ENCODE assay signal across 9 mouse cellular contexts in the genomic region with DNA sequence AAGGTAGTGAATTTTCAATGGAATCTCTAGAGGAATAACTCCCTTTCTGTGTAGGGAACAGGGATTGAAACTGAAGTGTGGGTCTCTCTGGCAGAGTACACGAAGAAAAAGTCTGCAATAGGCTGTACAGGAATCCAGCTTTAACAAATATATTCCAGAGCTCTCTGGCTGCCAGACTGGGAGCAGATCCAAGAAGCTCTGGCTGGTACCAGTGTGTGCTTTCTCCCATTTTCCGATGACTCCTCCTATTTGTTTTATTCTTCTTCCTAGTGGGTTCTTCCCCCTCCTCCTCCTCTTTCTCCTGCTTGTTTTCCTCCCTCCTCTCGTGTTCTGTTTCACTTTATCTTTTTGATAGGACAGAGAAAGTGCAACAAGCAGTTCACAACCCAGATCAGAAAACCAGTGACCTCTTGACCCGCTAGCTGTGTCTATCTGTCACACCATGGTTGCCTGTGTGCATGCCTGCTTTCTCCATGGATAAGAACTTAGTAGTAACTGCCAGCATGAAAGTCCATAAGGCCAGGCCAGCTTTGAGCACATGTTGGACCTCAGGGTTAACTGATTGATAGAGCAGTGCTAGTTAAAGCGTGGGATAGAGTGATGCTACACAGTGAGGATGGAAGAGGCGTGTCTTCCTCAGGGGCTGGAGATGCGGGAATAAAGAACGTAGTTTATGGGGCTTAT. TPM values are rescaled to one million over a fixed set of nuclear protein-coding genes. Genes with fewer than 3 reads are reported as not detected.
DNase-seq lines count a peak whose midpoint lies in the region; TF ChIP-seq lines count a peak whose summit lies in the region.
"Had no signal": no experiment of that assay in that cellular context is flagged by ENCODE, and none has a peak within 500 bp of the region (broad histone marks: within the 10 kb centered on the region; RNA-seq: fewer than 3 reads in every experiment).

No protein-coding gene starts in this region.

- no peak overlapping the region for H3K4me3 ChIP-seq in cortical plate, adult 2 months (ENCODE audit: insufficient read depth, low read length)
- H3K4me3 ChIP-seq in heart, embryonic 10.5 days, result no peak overlapping the region

- H3K27ac ChIP-seq in cortical plate, adult 2 months (ENCODE audit: insufficient read depth, low read length), result peak overlapping the region; percentile 90
- peak overlapping the region; percentile 12; the same call in 1 of the 2 replicates for H3K27ac ChIP-seq in heart, embryonic 10.5 days
- H3K27ac ChIP-seq: liver, embryonic 14.5 days had no signal

- no peak for TF ChIP-seq POLR2A in cortical plate, adult 2 months (IDR thresholded peaks at IDR 0.05; ENCODE audit: extremely low read depth, insufficient read depth, low read length)

- H3K9me3 ChIP-seq in heart, embryonic 10.5 days, result no peaks in the 10 kb centered on the region

- H3K4me1 ChIP-seq in cortical plate, adult 2 months (ENCODE audit: control insufficient read depth, insufficient read depth, low read length), result peaks cover 8% of the 10 kb centered on the region
- H3K4me1 ChIP-seq in heart, embryonic 10.5 days, result peaks cover 13% of the 10 kb centered on the region

- H3K36me3 ChIP-seq in heart, embryonic 10.5 days, result peaks cover 32% of the 10 kb centered on the region

- TF ChIP-seq CTCF in cortical plate, adult 2 months (IDR thresholded peaks at IDR 0.05; ENCODE audit: extremely low read depth, insufficient read depth, low read length), result no peak

- H3K27me3 ChIP-seq in heart, embryonic 10.5 days (ENCODE audit: insufficient read depth, poor library complexity, severe bottlenecking), result no peaks in the 10 kb centered on the region

- DNase-seq in heart, adult 11 months, result peak; percentile 91
- no peak for DNase-seq in heart, adult 8-10 months (ENCODE audit: low spot score)
- DNase-seq in heart, embryonic 10.5 days (ENCODE audit: low spot score), result no peak
- peak; percentile 62 to 71 for DNase-seq in left cerebral cortex, adult 18-20 months (ENCODE audit: low spot score in 2 of 2)
- peak; percentile 57 for DNase-seq in right cerebral cortex, postnatal 25 days
- DNase-seq in spleen, postnatal 4 days (ENCODE audit: low spot score in 2 of 2), result no peak
- no peak for DNase-seq in cerebellum, postnatal 14 days

- 63% methylated on average over 8 of the region's 8 CpGs for WGBS in heart, embryonic 10.5 days

RNA-seq across cellular contexts. Expression of a gene that starts 55.3 kb away (rescaled TPM):
- total RNA-seq in heart, adult 8-10 months (2022), result 10 to 100 TPM; 12.8 to 20.7 (median 14.9) TPM
- 30.6 and 31.2 TPM in 2 replicates for polyA plus RNA-seq in cortical plate, adult 2 months (2012; rRNA removed)
- polyA plus RNA-seq in heart, embryonic 10.5 days (2016; fragmentation: Nextera tagmentation; extraction: Ambion mirVana), result 14.9 and 18.1 TPM in 2 replicates
- total RNA-seq in left cerebral cortex, adult 18-20 months (2021), result 10 to 100 TPM; 45.0 to 45.2 TPM

RNA-seq across cellular contexts. Expression of a gene that starts 55.4 kb away (rescaled TPM):
- total RNA-seq in heart, adult 8-10 months (2022), result 1 to 10 TPM; 5.7 to 7.7 (median 7.1) TPM
- polyA plus RNA-seq in cortical plate, adult 2 months (2012; rRNA removed), result 54.5 and 59.0 TPM in 2 replicates
- 109 and 114 TPM in 2 replicates for polyA plus RNA-seq in heart, embryonic 10.5 days (2016; fragmentation: Nextera tagmentation; extraction: Ambion mirVana)
- 10 to 100 TPM; 52.1 to 53.4 TPM for total RNA-seq in left cerebral cortex, adult 18-20 months (2021)

Comparison
In these comparisons a context has a peak if more than half of its experiments do, and no peak if none do; other contexts are left out.
1. DNase-seq: peak in heart, adult 11 months (single experiment), left cerebral cortex, adult 18-20 months (2 of 2) and right cerebral cortex, postnatal 25 days (single experiment); none in heart, adult 8-10 months (single experiment), heart, embryonic 10.5 days (single experiment), spleen, postnatal 4 days (0 of 2) and cerebellum, postnatal 14 days (0 of 2).
2. RNA of a gene that starts 55.4 kb away (total RNA-seq): 52.1 to 53.4 TPM in left cerebral cortex, adult 18-20 months; 5.7 to 7.7 TPM in heart, adult 8-10 months; every median in the first group is over 4 times any median in the second.